Mouse (Mus musculus): ENCODE measurements around the gene Gm973.
A peak's percentile ranks its signal among the peaks of the same experiment; 100 is the strongest.
"Not testable (repeated sequence)": the region's sequence is repeated elsewhere in the genome, so short reads cannot be mapped to it uniquely, and the experiment has no call there.

Gene Gm973

GRCm38 (mm10) chr1:59592876-59593275, 76.8 kb downstream of the Gm973 start:
- DNase-seq = no peak

GRCm38 (mm10) chr1:59593622-59594035, 77.6 kb downstream of the Gm973 start:
- no peak for DNase-seq

GRCm38 (mm10) chr1:59594586-59595266, 78.7 kb downstream of the Gm973 start:
- DNase-seq = no peak

GRCm38 (mm10) chr1:59595609-59596008, 79.5 kb downstream of the Gm973 start:
- DNase-seq = no peak

GRCm38 (mm10) chr1:59602531-59603416, 86.7 kb downstream of the Gm973 start:
- DNase-seq = peak; percentile 29

GRCm38 (mm10) chr1:59603417-59603712, 87.3 kb downstream of the Gm973 start:
- DNase-seq = no peak

- DNase-seq = no peak
Measured at GRCm38 (mm10) chr1:59603893-59604292, 87.8 kb downstream of the Gm973 start.

GRCm38 (mm10) chr1:59606479-59606878, 90.4 kb downstream of the Gm973 start:
- no peak for DNase-seq

GRCm38 (mm10) chr1:59607071-59607470, 91.0 kb downstream of the Gm973 start:
- DNase-seq = no peak

- DNase-seq = no peak
Measured at GRCm38 (mm10) chr1:59608125-59608762, 92.2 kb downstream of the Gm973 start.

- DNase-seq = no peak
Measured at GRCm38 (mm10) chr1:59608920-59609319, 92.9 kb downstream of the Gm973 start.

- DNase-seq = no peak
Measured at GRCm38 (mm10) chr1:59609458-59609857, 93.4 kb downstream of the Gm973 start.

- DNase-seq = no peak
Measured at GRCm38 (mm10) chr1:59609896-59610295, 93.8 kb downstream of the Gm973 start.

- DNase-seq = no peak
Measured at GRCm38 (mm10) chr1:59610929-59611328, 94.9 kb downstream of the Gm973 start.

- DNase-seq = peak; percentile 59
Measured at GRCm38 (mm10) chr1:59613795-59614194, 97.7 kb downstream of the Gm973 start.

- DNase-seq = no peak
Measured at GRCm38 (mm10) chr1:59615021-59615420, 99.0 kb downstream of the Gm973 start.

- no peak for DNase-seq
Measured at GRCm38 (mm10) chr1:59619201-59619600, 103.1 kb downstream of the Gm973 start.

GRCm38 (mm10) chr1:59623325-59624017, 107.4 kb downstream of the Gm973 start:
- peak; percentile 78 for DNase-seq

GRCm38 (mm10) chr1:59625410-59625809, 109.3 kb downstream of the Gm973 start:
- no peak for DNase-seq

- DNase-seq = no peak
Measured at GRCm38 (mm10) chr1:59629194-59629593, 113.1 kb downstream of the Gm973 start.

- DNase-seq = not testable (repeated sequence)
Measured at GRCm38 (mm10) chr1:59630356-59630755, 114.3 kb downstream of the Gm973 start.

GRCm38 (mm10) chr1:59631986-59632659, 116.1 kb downstream of the Gm973 start:
- no peak for DNase-seq

- no peak for DNase-seq
Measured at GRCm38 (mm10) chr1:59633056-59633455, 117.0 kb downstream of the Gm973 start.

Data from right cerebral cortex, postnatal 4 days (tissue).